Mouse (Mus musculus) heart, embryonic 15.5 days (tissue): ENCODE data around the gene St7. TPM values are rescaled to one million over a fixed set of nuclear protein-coding genes. Genes with fewer than 3 reads are reported as not detected.

Experiments
- ATAC-seq: fragments of 200-750 bp; cut with Nextera tagmentation; replicated peaks from 2 replicates; pipeline ENCODE4 v1.8.0; 2017; ENCODE audit warnings: low read depth, moderate TSS enrichment; ENCODE audit not compliant: insufficient number of reproducible peaks, insufficient read depth, low FRiP score
- H3K27ac ChIP-seq: fragments of 300-500 bp; sonication (generic); 2 replicates; pipeline ENCODE4 v1.5.1; 2015; ENCODE audit warnings: mild to moderate bottlenecking, inconsistent platforms
- H3K27me3 ChIP-seq: fragments of 300-500 bp; sonication (generic); 2 replicates; pipeline ENCODE4 v1.6.1; 2015; ENCODE audit warnings: inconsistent platforms
- H3K36me3 ChIP-seq: fragments of 300-500 bp; sonication (generic); 2 replicates; pipeline ENCODE4 v1.6.1; 2015; ENCODE audit warnings: mild to moderate bottlenecking, inconsistent platforms
- H3K4me1 ChIP-seq: fragments of 300-500 bp; sonication (generic); replicated peaks from 2 replicates; pipeline ENCODE4 v1.6.1; 2015; ENCODE audit warnings: inconsistent platforms
- H3K4me2 ChIP-seq: fragments of 300-500 bp; sonication (generic); 2 replicates; pipeline ENCODE4 v1.6.1; 2015; ENCODE audit warnings: inconsistent platforms, mild to moderate bottlenecking, moderate library complexity
- H3K4me3 ChIP-seq: fragments of 300-500 bp; sonication (generic); 2 replicates; pipeline ENCODE4 v1.5.1; 2015; ENCODE audit warnings: mild to moderate bottlenecking, inconsistent platforms
- H3K9ac ChIP-seq: fragments of 300-500 bp; sonication (generic); 2 replicates; pipeline ENCODE4 v1.6.1; 2015; ENCODE audit warnings: mild to moderate bottlenecking, inconsistent platforms
- H3K9me3 ChIP-seq: fragments of 300-500 bp; sonication (generic); replicated peaks from 2 replicates; pipeline ENCODE4 v1.6.1; 2016; ENCODE audit warnings: inconsistent platforms
- WGBS: fragments of 180-500 bp; shearing (Covaris S2); methylation state at CpG from one replicate; pipeline ENCODE4 v1.1.7; 2015; ENCODE audit warnings: mixed read lengths; 5-methylcytosine and 5-hydroxymethylcytosine counted together
- polyA plus RNA-seq: library from polyadenylated mRNA; unstranded; fragments of >200 nt; fragmentation: Nextera tagmentation; extraction: Ambion mirVana; gene quantifications from 2 replicates; pipeline ENCODE4 v1.2.1, GENCODE M21; 2015

Gene St7
- polyA plus RNA-seq, 1 experiment from 2014 or later = 26.1 TPM

DNA sequence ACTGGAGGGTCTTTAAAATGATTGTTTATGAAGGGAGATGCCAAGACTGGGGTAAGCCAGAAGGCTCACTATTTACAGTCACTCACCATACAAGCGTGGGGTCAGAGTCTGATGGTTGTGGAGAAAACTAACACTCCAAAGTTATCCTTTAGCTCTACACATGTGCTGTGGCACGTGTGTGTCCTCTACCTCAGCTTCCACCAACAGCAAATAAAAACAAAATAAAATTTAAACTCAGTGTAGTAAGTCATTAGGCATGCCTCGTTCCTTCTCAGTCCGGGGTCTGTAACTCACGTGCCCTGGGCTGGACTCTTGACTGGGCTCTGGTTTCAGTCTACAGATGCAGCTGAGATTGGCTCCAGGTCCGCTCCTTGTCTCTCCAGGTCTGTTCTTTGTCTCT lies 27.3 kb downstream of the St7 start:
- H3K4me1 ChIP-seq = peaks cover 14% of the 10 kb centered on the region
- H3K27me3 ChIP-seq = no peaks in the 10 kb centered on the region
- 53% methylated on average over 6 of the region's 6 CpGs for WGBS
- no peak for ATAC-seq
- no peaks in the 10 kb centered on the region for H3K36me3 ChIP-seq
- H3K9me3 ChIP-seq = no peaks in the 10 kb centered on the region
- no peak overlapping the region for H3K27ac ChIP-seq
- no peak overlapping the region for H3K4me2 ChIP-seq
- H3K9ac ChIP-seq = no peak overlapping the region
- no peak overlapping the region for H3K4me3 ChIP-seq

DNA sequence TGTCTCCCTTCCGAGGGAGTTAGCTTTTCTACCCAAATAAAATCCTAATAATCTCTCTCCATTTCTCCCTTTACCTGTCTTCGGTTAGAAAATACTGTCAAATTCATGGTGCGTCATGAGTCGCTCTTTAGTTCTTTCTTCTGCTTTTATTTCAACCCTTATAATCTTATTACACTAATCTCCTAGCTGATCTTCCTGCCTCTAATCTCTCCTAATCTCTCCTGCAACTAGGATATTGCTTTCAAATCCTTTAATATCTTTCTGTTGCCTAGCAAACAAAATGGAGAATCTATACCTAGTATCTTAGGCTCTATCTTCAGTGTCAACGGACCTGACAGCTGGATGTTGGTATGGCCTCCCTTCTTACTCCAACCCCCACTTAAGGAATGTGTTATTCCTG lies 29.0 kb downstream of the St7 start:
- Histone ChIP-seq H3K27me3 (no peaks in the 10 kb centered on the region), H3K4me2 (no peak overlapping the region), H3K27ac (no peak overlapping the region), H3K4me1 (peaks cover 14% of the 10 kb centered on the region), H3K9ac (no peak overlapping the region), H3K4me3 (no peak overlapping the region), H3K9me3 (no peaks in the 10 kb centered on the region), H3K36me3 (no peaks in the 10 kb centered on the region)
- ATAC-seq = no peak
- WGBS = 76% methylated on average over 5 of the region's 5 CpGs

GRCm38 (mm10) chr6:17725841-17726460 lies 33.2 kb downstream of the St7 start:
- no peaks in the 10 kb centered on the region for H3K36me3 ChIP-seq
- no peak overlapping the region for H3K4me2 ChIP-seq
- no peaks in the 10 kb centered on the region for H3K27me3 ChIP-seq
- H3K4me1 ChIP-seq = peaks cover 4% of the 10 kb centered on the region
- no peak overlapping the region for H3K4me3 ChIP-seq
- WGBS = 43% methylated on average over 7 of the region's 7 CpGs
- no peak overlapping the region for H3K9ac ChIP-seq
- H3K27ac ChIP-seq = no peak overlapping the region
- no peak for ATAC-seq
- H3K9me3 ChIP-seq = no peaks in the 10 kb centered on the region

DNA sequence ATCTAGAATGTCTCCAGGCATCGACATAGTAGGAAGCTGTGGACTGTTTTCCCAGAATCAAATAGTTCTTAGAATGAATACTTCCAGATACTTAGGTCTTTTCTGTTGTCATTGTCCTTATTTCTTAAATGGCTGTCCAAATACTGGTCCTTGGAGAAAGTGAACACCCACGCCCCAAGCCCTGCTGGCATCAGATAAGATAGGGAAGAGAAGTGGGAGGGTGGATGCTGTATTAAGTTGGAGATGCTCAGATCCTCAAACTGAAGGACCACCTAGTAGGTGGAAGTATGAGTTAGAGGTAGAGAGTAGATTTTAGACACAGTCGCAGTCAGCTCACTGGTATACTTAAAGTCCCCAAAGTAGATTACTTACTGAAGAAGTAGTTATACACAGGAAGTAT lies 34.5 kb downstream of the St7 start:
- 81% methylated on average over 3 of the region's 3 CpGs for WGBS
- Histone ChIP-seq H3K9me3 (no peaks in the 10 kb centered on the region), H3K4me3 (no peak overlapping the region), H3K4me2 (no peak overlapping the region), H3K27ac (no peak overlapping the region), H3K27me3 (no peaks in the 10 kb centered on the region), H3K4me1 (no peaks in the 10 kb centered on the region), H3K36me3 (no peaks in the 10 kb centered on the region), H3K9ac (no peak overlapping the region)
- ATAC-seq = no peak

DNA sequence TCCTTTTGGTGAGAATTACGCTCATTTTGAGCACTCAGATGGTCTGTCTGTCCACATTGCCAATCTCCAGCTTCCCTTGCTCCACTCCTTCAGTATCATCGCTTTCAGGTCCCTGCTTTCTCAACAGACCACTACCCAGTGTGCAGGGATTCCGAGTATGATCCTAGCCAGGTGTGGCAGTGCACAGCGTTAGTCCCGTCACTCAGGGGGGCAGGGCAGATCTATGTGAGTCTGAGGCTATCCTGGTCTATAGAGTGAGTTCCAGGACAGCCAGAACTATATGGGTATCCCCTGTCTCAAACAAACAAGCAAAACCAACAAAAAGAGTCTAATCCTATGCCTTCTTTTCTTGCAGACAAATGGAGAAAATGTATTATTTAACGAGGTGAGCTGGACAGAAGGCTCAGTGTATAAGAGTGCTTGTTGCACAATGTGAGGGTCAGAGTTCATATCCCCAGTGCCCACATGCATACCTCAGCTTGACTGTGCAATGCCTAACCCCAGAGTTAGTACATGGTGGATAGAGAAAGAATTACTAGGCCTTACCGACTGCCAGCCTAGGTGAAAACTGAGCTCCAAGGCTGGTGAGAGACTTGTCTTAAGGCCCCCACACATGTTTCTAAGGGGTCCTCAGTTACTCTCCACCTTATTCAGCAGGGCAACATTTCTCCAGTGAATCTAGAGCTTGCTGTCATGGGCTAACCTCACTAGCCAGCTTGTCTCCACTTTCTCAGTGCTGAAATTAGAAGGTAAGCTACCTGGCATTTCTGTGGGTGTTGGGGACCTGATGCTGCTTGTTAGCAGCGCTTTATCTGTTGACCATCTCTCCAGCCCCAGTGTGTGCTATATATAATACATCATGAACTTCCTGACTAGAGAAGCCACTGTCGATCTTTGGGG lies 35.4 kb downstream of the St7 start:
- no peak overlapping the region for H3K9ac ChIP-seq
- H3K9me3 ChIP-seq = no peaks in the 10 kb centered on the region
- no peaks in the 10 kb centered on the region for H3K27me3 ChIP-seq
- H3K36me3 ChIP-seq = no peaks in the 10 kb centered on the region
- H3K4me2 ChIP-seq = no peak overlapping the region
- no peak overlapping the region for H3K4me3 ChIP-seq
- H3K4me1 ChIP-seq = no peaks in the 10 kb centered on the region
- no peak overlapping the region for H3K27ac ChIP-seq
- no peak for ATAC-seq
- 74% methylated on average over 9 of the region's 9 CpGs for WGBS

- no peak overlapping the region for H3K27ac ChIP-seq
- H3K4me2 ChIP-seq = no peak overlapping the region
- no peaks in the 10 kb centered on the region for H3K27me3 ChIP-seq
- ATAC-seq = no peak
- no peaks in the 10 kb centered on the region for H3K36me3 ChIP-seq
- H3K9me3 ChIP-seq = no peaks in the 10 kb centered on the region
- no peak overlapping the region for H3K9ac ChIP-seq
- peaks cover 3% of the 10 kb centered on the region; the same call in 1 of the 2 replicates for H3K4me1 ChIP-seq
- 81% methylated on average over 6 of the region's 6 CpGs for WGBS
- H3K4me3 ChIP-seq = no peak overlapping the region
Observed at GRCm38 (mm10) chr6:17730122-17730521, 37.4 kb downstream of the St7 start.

GRCm38 (mm10) chr6:17731694-17732093 lies 39.0 kb downstream of the St7 start:
- Histone ChIP-seq H3K36me3 (no peaks in the 10 kb centered on the region), H3K4me2 (no peak overlapping the region), H3K9me3 (no peaks in the 10 kb centered on the region), H3K4me1 (peaks cover 4% of the 10 kb centered on the region; the same call in 1 of the 2 replicates), H3K9ac (no peak overlapping the region), H3K4me3 (no peak overlapping the region), H3K27ac (no peak overlapping the region), H3K27me3 (no peaks in the 10 kb centered on the region)
- no peak for ATAC-seq
- WGBS = 71% methylated on average over 5 of the region's 5 CpGs

GRCm38 (mm10) chr6:17733951-17734411 lies 41.2 kb downstream of the St7 start:
- no peaks in the 10 kb centered on the region for H3K27me3 ChIP-seq
- no peak overlapping the region for H3K4me3 ChIP-seq
- 70% methylated on average over 8 of the region's 8 CpGs for WGBS
- ATAC-seq = no peak
- H3K4me2 ChIP-seq = no peak overlapping the region
- no peak overlapping the region for H3K9ac ChIP-seq
- H3K9me3 ChIP-seq = no peaks in the 10 kb centered on the region
- H3K4me1 ChIP-seq = peaks cover 17% of the 10 kb centered on the region
- H3K36me3 ChIP-seq = no peaks in the 10 kb centered on the region
- H3K27ac ChIP-seq = no peak overlapping the region

DNA sequence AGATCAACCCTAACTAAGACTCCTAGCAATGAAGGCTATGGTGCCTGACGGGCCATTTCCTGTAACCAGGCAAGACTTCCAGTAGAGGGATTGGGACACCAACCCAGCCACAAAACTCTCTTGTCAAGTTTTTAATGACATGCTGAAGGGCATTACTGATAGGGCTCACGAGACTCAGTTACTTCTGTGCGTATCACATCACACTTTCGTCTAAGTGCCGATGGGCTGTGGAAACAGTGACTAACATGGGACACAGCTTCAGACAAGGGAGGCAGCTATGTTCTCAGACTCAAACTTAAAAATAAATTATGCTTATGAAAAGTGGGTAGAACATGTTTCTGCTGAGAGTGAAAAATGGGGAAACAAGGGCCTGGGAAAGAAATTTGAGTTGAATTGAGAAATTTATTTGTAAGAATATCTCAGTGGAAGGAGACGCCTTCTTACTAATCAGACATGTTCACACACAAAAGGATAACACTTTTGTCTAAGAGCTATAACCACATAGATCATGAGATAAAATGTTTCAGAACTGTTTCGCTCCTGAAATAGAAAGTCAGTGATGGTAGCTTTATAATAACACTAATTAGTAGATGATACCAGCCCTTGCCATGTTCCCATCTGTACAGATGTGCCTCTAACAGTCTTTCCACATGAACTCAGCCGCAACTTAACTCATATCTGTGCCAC lies 44.7 kb downstream of the St7 start:
- Histone ChIP-seq H3K27me3 (no peaks in the 10 kb centered on the region), H3K9me3 (no peaks in the 10 kb centered on the region), H3K4me2 (0 out of 2 replicates have a peak overlapping the region, but pooled peaks have one; percentile 8), H3K4me1 (peaks cover 28% of the 10 kb centered on the region), H3K27ac (peak overlapping the region; percentile 47; the same call in 1 of the 2 replicates), H3K9ac (no peak overlapping the region), H3K4me3 (no peak overlapping the region), H3K36me3 (no peaks in the 10 kb centered on the region)
- peak; percentile 66; the same call in 1 of the 2 replicates for ATAC-seq
- WGBS = 48% methylated on average over 8 of the region's 8 CpGs

- H3K27ac ChIP-seq = no peak overlapping the region
- H3K4me1 ChIP-seq = peaks cover 34% of the 10 kb centered on the region
- H3K9ac ChIP-seq = no peak overlapping the region
- H3K27me3 ChIP-seq = no peaks in the 10 kb centered on the region
- H3K9me3 ChIP-seq = no peaks in the 10 kb centered on the region
- no peaks in the 10 kb centered on the region for H3K36me3 ChIP-seq
- no peak overlapping the region for H3K4me2 ChIP-seq
- H3K4me3 ChIP-seq = no peak overlapping the region
- WGBS = 76% methylated on average over 1 of the region's 1 CpGs
- ATAC-seq = no peak
Observed at GRCm38 (mm10) chr6:17740128-17740527, 47.4 kb downstream of the St7 start.

- Histone ChIP-seq H3K4me1 (peaks cover 34% of the 10 kb centered on the region), H3K4me3 (no peak overlapping the region), H3K36me3 (no peaks in the 10 kb centered on the region), H3K4me2 (peak overlapping the region; percentile 8; the same call in 1 of the 2 replicates), H3K27ac (peak overlapping the region; percentile 44), H3K9ac (no peak overlapping the region), H3K27me3 (no peaks in the 10 kb centered on the region), H3K9me3 (no peaks in the 10 kb centered on the region)
- 29% methylated on average over 6 of the region's 6 CpGs for WGBS
- no peak for ATAC-seq
Observed at GRCm38 (mm10) chr6:17741639-17742038, 48.9 kb downstream of the St7 start.
